Mouse (Mus musculus) urinary bladder, adult 18-20 months (tissue): ENCODE measurements at regions not wholly inside any gene's neighbourhood (a gene's known extent, or its start where the extent isn't known, plus 50 kb on each side); places are given as distances from the start of the nearest gene placed in this dataset.
A peak's percentile ranks its signal among the peaks of the same experiment; 100 is the strongest.

ENCODE experiments used
- DNase-seq, 2 experiments: peaks; one replicate each; pipeline ENCODE4 v3.0.0; 2022; ENCODE audit warnings: low spot score in 2 of 2, mixed read lengths in 2 of 2

DNA sequence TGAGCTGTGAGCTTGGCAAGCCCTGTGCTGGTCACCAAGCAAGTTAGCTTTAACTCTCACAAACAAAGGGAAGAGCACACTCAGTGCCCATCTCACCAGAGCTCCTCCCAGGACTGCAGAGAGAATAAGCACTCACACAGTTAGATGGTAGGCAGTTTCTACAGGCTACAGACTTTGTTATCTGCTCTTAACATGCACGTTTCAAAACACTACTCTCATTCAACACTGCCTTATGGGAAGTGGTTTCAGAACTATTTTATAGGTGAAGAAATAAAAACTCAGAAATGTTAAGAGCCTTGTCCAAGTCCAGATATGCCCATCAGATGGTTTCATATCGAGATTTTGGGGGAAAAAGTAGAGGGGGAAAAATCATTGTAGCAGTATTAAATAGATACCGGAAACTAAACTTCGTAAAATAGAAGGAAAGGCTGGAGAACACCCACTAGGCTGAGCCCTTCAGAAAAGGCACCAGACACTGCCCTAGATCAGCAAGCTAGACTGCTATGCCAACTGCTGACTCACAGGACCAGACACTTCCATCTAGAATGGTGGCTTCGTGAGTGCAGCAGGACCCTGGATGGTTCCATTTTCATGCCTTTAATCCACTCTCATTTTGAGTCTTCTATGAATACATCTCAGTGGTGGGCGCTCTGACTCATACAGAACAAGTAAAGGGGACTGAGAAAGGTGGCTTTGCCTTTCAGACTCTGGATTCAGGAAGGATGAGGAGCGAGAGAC, 51.3 kb upstream of the Serbp1 start:
- DNase-seq, result no peak

- DNase-seq, result no peak
These were observed 53.3 kb upstream of the Serbp1 start for GRCm38 (mm10) chr6:67184662-67185061.

GRCm38 (mm10) chr6:67183481-67184215, 54.3 kb upstream of the Serbp1 start:
- DNase-seq, result no peak

- DNase-seq, result no peak
These were observed 55.5 kb upstream of the Serbp1 start for GRCm38 (mm10) chr6:67182453-67182852.

GRCm38 (mm10) chr6:67181459-67181858, 56.5 kb upstream of the Serbp1 start:
- no peak for DNase-seq

GRCm38 (mm10) chr6:67179416-67179815, 58.6 kb upstream of the Serbp1 start:
- DNase-seq, result no peak

DNA sequence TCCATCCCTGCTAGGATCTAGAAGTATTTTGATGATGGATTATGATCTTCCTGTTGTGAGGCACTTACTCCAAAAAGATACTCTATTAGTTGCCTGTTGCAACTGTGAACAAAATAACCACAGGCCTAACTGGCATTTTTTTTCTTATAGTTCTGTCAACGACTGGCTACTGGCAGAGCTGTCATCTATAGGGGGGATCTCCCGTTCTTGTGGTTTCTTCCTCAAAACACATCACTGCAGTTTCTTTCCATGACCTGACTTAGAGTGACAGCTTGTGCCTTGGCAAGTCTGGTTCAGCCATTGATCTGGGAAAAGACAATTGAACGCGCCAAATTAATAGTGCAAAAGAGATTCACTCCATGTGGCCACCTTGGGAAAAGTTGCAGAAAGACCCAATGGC, 59.4 kb upstream of the Serbp1 start:
- no peak for DNase-seq

- no peak for DNase-seq
These were observed 59.9 kb upstream of the Serbp1 start for GRCm38 (mm10) chr6:67178101-67178500.

- no peak for DNase-seq
These were observed 67.4 kb upstream of the Serbp1 start for GRCm38 (mm10) chr6:67170674-67170946.

- DNase-seq, result peak in 1 of 2 experiments; percentile 27
These were observed 67.9 kb upstream of the Serbp1 start for GRCm38 (mm10) chr6:67169873-67170673.

- DNase-seq, result no peak
These were observed 69.2 kb upstream of the Serbp1 start for GRCm38 (mm10) chr6:67168803-67169202.

- DNase-seq, result no peak
These were observed 69.8 kb upstream of the Serbp1 start for GRCm38 (mm10) chr6:67168031-67168777.

GRCm38 (mm10) chr6:67165091-67165490, 72.9 kb upstream of the Serbp1 start:
- DNase-seq, result no peak

GRCm38 (mm10) chr6:67163947-67164346, 74.0 kb upstream of the Serbp1 start:
- DNase-seq, result no peak

DNA sequence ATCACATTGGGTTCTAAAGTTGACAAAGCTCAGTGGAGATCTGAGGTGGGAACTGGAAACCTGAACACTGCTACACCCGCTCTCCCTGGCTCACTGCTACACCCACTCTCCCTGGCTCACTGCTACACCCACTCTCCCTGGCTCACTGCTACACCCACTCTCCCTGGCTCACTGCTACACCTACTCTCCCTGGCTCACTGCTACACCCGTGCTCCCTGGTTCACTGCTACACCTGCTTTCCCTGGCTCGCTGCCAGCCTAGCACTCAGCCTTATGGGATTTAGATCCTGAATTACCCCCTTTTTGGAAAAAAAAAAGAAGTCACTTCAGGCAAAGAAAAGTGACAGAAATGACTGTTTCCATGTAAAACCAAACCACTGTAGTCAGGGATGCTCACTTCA, 75.2 kb upstream of the Serbp1 start:
- no peak for DNase-seq

DNA sequence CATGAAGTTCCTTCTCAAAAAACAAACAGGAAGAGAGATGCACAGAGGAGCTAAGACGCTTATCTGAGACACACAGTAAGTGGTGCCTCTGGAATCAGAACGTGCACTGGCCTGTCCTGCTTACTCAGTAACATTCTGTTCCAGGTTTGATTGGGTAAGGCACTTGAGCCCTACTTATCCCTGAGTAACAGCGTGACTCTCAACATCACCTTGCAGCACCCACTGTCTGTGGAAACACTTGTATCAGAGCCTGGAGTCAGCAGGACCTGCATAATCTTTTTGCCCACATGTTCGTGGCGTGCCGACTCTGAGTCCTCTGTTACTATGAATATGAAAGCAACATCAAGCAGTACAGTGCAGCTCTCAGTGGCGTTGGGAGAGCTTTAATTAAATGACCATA, 76.4 kb upstream of the Serbp1 start:
- peak in 1 of 2 experiments; percentile 38 for DNase-seq

GRCm38 (mm10) chr6:67160564-67160963, 77.4 kb upstream of the Serbp1 start:
- DNase-seq, result no peak

DNA sequence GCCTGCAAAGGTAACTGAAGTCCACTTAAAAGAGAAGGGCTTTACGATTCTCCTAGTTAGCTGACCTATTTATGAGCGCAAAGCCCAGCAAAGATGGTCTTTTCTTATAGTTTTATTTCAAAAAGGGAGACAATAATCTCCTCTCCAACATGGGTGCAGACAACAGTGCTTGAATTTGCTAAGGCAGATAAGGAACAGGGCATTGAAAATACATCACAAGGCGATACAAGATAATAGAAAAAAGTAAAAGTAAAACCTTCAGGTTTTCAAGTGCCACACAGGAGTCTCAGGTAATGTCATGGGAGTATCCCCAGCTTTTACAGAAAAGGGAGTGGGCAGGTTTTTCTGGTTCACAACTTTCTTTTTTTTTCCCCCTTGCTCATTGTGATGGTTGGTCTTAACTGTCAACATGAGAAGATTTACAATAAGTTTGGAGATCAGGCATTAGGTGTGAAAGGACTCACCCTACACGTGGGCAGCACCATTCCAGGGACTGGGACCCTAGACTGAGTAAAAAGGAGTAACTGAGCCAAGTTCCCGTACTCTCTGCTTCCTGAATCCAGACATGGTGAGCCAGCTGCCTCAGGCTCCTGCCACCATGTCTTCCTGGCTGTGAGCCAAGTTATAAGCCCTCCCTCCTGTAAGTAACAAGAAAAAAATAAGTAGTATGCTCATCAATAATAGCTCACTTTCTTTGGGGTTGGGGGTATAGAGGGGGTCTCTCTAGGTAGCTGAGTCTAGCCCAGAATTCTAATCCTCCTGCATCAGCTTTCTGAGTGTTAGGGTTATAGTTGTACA, 78.1 kb upstream of the Serbp1 start:
- no peak for DNase-seq

DNA sequence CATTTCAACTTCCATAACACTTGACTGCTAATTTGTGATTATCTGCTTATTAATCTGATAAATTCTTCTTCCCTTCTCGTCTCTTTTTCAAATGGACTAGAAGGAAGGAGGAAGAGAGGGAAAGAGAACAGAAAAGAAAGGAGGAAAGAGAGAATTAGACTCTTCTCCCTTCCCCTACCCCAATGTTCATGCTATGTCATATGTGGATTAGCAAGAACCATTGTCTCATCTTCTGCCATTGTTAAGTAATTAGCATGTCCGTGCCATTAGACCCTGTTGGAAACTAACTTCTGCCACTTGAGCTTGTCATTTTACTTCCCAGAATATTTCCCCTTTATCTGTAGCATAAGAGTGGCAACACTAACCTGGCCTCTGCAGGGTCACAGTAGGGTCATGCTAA, 78.8 kb upstream of the Serbp1 start:
- DNase-seq, result no peak

DNA sequence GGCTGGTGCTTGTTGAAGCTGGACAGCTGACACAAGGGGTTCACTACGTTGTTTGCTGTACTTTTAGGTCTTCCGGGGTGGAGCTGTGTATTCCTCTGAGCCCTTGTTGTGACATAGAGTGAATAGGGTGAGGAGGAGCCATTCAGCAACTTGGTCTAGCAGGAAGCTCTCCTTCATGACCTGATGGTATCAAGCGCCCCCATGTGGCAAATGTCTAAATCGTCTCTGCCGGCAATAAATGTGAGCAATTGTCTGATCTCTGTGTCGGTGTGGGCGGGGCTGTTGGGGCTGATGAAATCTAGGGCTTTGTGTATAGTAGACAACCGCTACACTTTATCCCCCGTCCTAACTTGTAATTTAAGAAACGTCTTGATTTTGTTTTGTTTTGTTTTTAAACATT, 79.2 kb upstream of the Serbp1 start:
- peak; percentile 57 to 84 for DNase-seq

- no peak for DNase-seq
These were observed 85.0 kb upstream of the Serbp1 start for GRCm38 (mm10) chr6:67152845-67153468.
